Mouse (Mus musculus) CH12.LX (cell line): Measurements from ENCODE around the gene Rassf2. TPM values are rescaled to one million over a fixed set of nuclear protein-coding genes. Genes with fewer than 3 reads are reported as not detected.
A peak's percentile ranks its signal among the peaks of the same experiment; 100 is the strongest.

Experiments used
- DNase-seq: peaks from one replicate; pipeline ENCODE4 v3.0.0-alpha.2; 2013; ENCODE audit errors: extremely low read depth
- H3K27ac ChIP-seq: 2 replicates; pipeline ENCODE4 v1.5.1; 2012; ENCODE audit warnings: low read depth, mild to moderate bottlenecking, control low read depth, moderate library complexity; ENCODE audit not compliant: insufficient read depth
- H3K27me3 ChIP-seq: replicated peaks from 2 replicates; pipeline ENCODE3; 2012; ENCODE audit warnings: inconsistent platforms
- H3K36me3 ChIP-seq, 2 experiments: replicated peaks in 1 of 2; 2 replicates each; pipeline versions ENCODE3 to v1.6.1; 2012; ENCODE audit warnings: inconsistent platforms in 1 of 2, low read length in 1 of 2, mild to moderate bottlenecking in 1 of 2, mixed read lengths in 1 of 2, moderate library complexity in 1 of 2; ENCODE audit not compliant: control insufficient read depth in 1 of 2, insufficient read depth in 1 of 2
- H3K4me1 ChIP-seq, 2 experiments: 2 replicates each; pipeline ENCODE4 v1.6.1; 2012; ENCODE audit warnings: inconsistent platforms in 1 of 2, moderate library complexity in 1 of 2; ENCODE audit not compliant: insufficient read depth in 2 of 2, control insufficient read depth in 1 of 2
- H3K4me2 ChIP-seq: 2 replicates; pipeline ENCODE4 v1.6.1; 2012; ENCODE audit warnings: low read depth, mild to moderate bottlenecking, control low read depth; ENCODE audit not compliant: poor library complexity, insufficient read depth, severe bottlenecking
- H3K4me3 ChIP-seq, 3 experiments: fragments of 150-350 bp in 1 of 3; sonication (generic) in 1 of 3; replicated peaks in 1 of 3; 2 replicates each; pipeline versions ENCODE3 to v1.5.1; 2011 to 2012; ENCODE audit warnings: low read depth in 2 of 3, low read length in 2 of 3, mild to moderate bottlenecking in 2 of 3, moderate library complexity in 2 of 3, control low read depth in 1 of 3, improper control_type of control experiment in 1 of 3, inconsistent platforms in 1 of 3, mixed read lengths in 1 of 3; ENCODE audit not compliant: poor library complexity in 1 of 3
- H3K79me2 ChIP-seq: replicated peaks from 2 replicates; pipeline ENCODE4 v1.6.1; 2012; ENCODE audit warnings: mild to moderate bottlenecking, moderate library complexity; ENCODE audit not compliant: control insufficient read depth, poor library complexity, insufficient read depth, severe bottlenecking; ENCODE audit errors: extremely low read depth
- H3K9ac ChIP-seq: 2 replicates; pipeline ENCODE4 v1.6.1; 2012; ENCODE audit warnings: low read depth, mild to moderate bottlenecking, control low read depth, moderate library complexity; ENCODE audit not compliant: insufficient read depth
- H3K9me3 ChIP-seq: replicated peaks from 2 replicates; pipeline ENCODE3; 2012; ENCODE audit warnings: low read length, inconsistent platforms, mixed read lengths
- BHLHE40 ChIP-seq: IDR thresholded peaks from 2 replicates; pipeline ENCODE4 v1.6.1; 2011; ENCODE audit warnings: mild to moderate bottlenecking, low read depth, low read length, improper control_type of control experiment
- CHD1 ChIP-seq: IDR thresholded peaks from 2 replicates; pipeline ENCODE4 v1.6.1; 2012; ENCODE audit warnings: low read depth, low read length, improper control_type of control experiment, inconsistent platforms
- CHD2 ChIP-seq: IDR thresholded peaks from 2 replicates; pipeline ENCODE4 v1.6.1; 2011; ENCODE audit warnings: low read length, improper control_type of control experiment
- CTCF ChIP-seq, 2 experiments: IDR thresholded peaks in 1 of 2; conservative IDR thresholded peaks in 1 of 2; 2 replicates each; pipeline ENCODE4 v1.5.1; 2011 to 2012; ENCODE audit warnings: low read depth in 2 of 2, low read length in 2 of 2, improper control_type of control experiment in 1 of 2, inconsistent platforms in 1 of 2, mild to moderate bottlenecking in 1 of 2, moderate library complexity in 1 of 2
- E2F4 ChIP-seq: IDR thresholded peaks from 2 replicates; pipeline ENCODE4 v1.6.1; 2011; ENCODE audit warnings: low read depth, low read length, improper control_type of control experiment; ENCODE audit not compliant: insufficient replicate concordance
- ELF1 ChIP-seq: IDR thresholded peaks from 2 replicates; pipeline ENCODE4 v1.6.1; 2014; ENCODE audit warnings: low read depth, mild to moderate bottlenecking, inconsistent platforms, low read length, improper control_type of control experiment
- EP300 ChIP-seq: IDR thresholded peaks from 2 replicates; pipeline ENCODE4 v1.6.1; 2011; ENCODE audit warnings: low read length, improper control_type of control experiment
- ETS1 ChIP-seq: conservative IDR thresholded peaks from 2 replicates; pipeline ENCODE4 v1.6.1; 2012; ENCODE audit warnings: low read depth, mild to moderate bottlenecking, inconsistent platforms, low read length, improper control_type of control experiment, moderate library complexity
- GABPA ChIP-seq: IDR thresholded peaks from 2 replicates; pipeline ENCODE4 v1.6.1; 2012; ENCODE audit warnings: low read depth, low read length, improper control_type of control experiment, inconsistent platforms; ENCODE audit not compliant: insufficient replicate concordance
- HCFC1 ChIP-seq: IDR thresholded peaks from 2 replicates; pipeline ENCODE4 v1.6.1; 2012; ENCODE audit warnings: low read depth, mild to moderate bottlenecking, inconsistent platforms, low read length, improper control_type of control experiment
- IRF4 ChIP-seq: IDR thresholded peaks from 2 replicates; pipeline ENCODE4 v1.6.1; 2014; ENCODE audit warnings: low read depth, mild to moderate bottlenecking, inconsistent platforms, low read length, improper control_type of control experiment
- JUN ChIP-seq: IDR thresholded peaks from 2 replicates; pipeline ENCODE4 v1.6.1; 2011; ENCODE audit warnings: low read depth, mild to moderate bottlenecking, low read length, improper control_type of control experiment, moderate library complexity; ENCODE audit not compliant: insufficient read depth
- JUND ChIP-seq: conservative IDR thresholded peaks from 2 replicates; pipeline ENCODE4 v1.6.1; 2011; ENCODE audit warnings: low read depth, low read length, improper control_type of control experiment
- KAT2A ChIP-seq: IDR thresholded peaks from 2 replicates; pipeline ENCODE4 v1.6.1; 2012; ENCODE audit warnings: low read length, improper control_type of control experiment, inconsistent platforms; ENCODE audit not compliant: insufficient replicate concordance
- MAFK ChIP-seq: IDR thresholded peaks from 2 replicates; pipeline ENCODE4 v1.6.1; 2011; ENCODE audit warnings: low read length, improper control_type of control experiment; ENCODE audit not compliant: insufficient replicate concordance
- MAX ChIP-seq: IDR thresholded peaks from 2 replicates; pipeline ENCODE4 v1.6.1; 2011; ENCODE audit warnings: low read length, improper control_type of control experiment
- MAZ ChIP-seq: IDR thresholded peaks from 2 replicates; pipeline ENCODE4 v1.6.1; 2012; ENCODE audit warnings: low read depth, mild to moderate bottlenecking, inconsistent platforms, low read length, improper control_type of control experiment, moderate library complexity
- MEF2A ChIP-seq: IDR thresholded peaks from 2 replicates; pipeline ENCODE4 v1.6.1; 2014; ENCODE audit warnings: low read depth, mild to moderate bottlenecking, inconsistent platforms, low read length, improper control_type of control experiment, borderline replicate concordance
- MXI1 ChIP-seq: IDR thresholded peaks from 2 replicates; pipeline ENCODE4 v1.6.1; 2011; ENCODE audit warnings: mild to moderate bottlenecking, low read depth, low read length, improper control_type of control experiment
- MYC ChIP-seq: IDR thresholded peaks from 2 replicates; pipeline ENCODE4 v1.6.1; 2011; ENCODE audit warnings: low read depth, mild to moderate bottlenecking, improper control_type of control experiment, low read length
- NELFE ChIP-seq: IDR thresholded peaks from 2 replicates; pipeline ENCODE4 v1.6.1; 2011; ENCODE audit warnings: low read depth, low read length, improper control_type of control experiment
- NRF1 ChIP-seq: IDR thresholded peaks from 2 replicates; pipeline ENCODE4 v1.6.1; 2014; ENCODE audit warnings: low read depth, mild to moderate bottlenecking, inconsistent platforms, low read length, improper control_type of control experiment, moderate library complexity
- PAX5 ChIP-seq: IDR thresholded peaks from 2 replicates; pipeline ENCODE4 v1.6.1; 2012; ENCODE audit warnings: low read length, inconsistent platforms, mixed read lengths
- POLR2A ChIP-seq: IDR thresholded peaks from 2 replicates; pipeline ENCODE4 v1.6.1; 2011; ENCODE audit warnings: low read depth, mild to moderate bottlenecking, improper control_type of control experiment, low read length
- POLR2AphosphoS2 ChIP-seq: IDR thresholded peaks from 2 replicates; pipeline ENCODE4 v1.6.1; 2011; ENCODE audit warnings: low read depth, low read length, improper control_type of control experiment
- RAD21 ChIP-seq: IDR thresholded peaks from 2 replicates; pipeline ENCODE4 v1.6.1; 2011; ENCODE audit warnings: low read depth, mild to moderate bottlenecking, low read length, improper control_type of control experiment, moderate library complexity
- RCOR1 ChIP-seq: conservative IDR thresholded peaks from 2 replicates; pipeline ENCODE4 v1.6.1; 2012; ENCODE audit warnings: low read depth, mild to moderate bottlenecking, inconsistent platforms, low read length, improper control_type of control experiment
- SIN3A ChIP-seq: IDR thresholded peaks from 2 replicates; pipeline ENCODE4 v1.6.1; 2012; ENCODE audit warnings: low read length, improper control_type of control experiment, inconsistent platforms
- SMC3 ChIP-seq: IDR thresholded peaks from 2 replicates; pipeline ENCODE4 v1.6.1; 2011; ENCODE audit warnings: low read depth, low read length, improper control_type of control experiment
- TBP ChIP-seq: conservative IDR thresholded peaks from 2 replicates; pipeline ENCODE4 v1.6.1; 2011; ENCODE audit warnings: low read depth, low read length, improper control_type of control experiment
- TCF12 ChIP-seq: IDR thresholded peaks from 2 replicates; pipeline ENCODE4 v1.6.1; 2014; ENCODE audit warnings: low read depth, mild to moderate bottlenecking, inconsistent platforms, low read length, improper control_type of control experiment
- UBTF ChIP-seq: IDR thresholded peaks from 2 replicates; pipeline ENCODE4 v1.6.1; 2012; ENCODE audit warnings: low read depth, mild to moderate bottlenecking, inconsistent platforms, low read length, improper control_type of control experiment, moderate library complexity
- USF1 ChIP-seq: IDR thresholded peaks from 2 replicates; pipeline ENCODE4 v1.6.1; 2014; ENCODE audit warnings: low read depth, mild to moderate bottlenecking, inconsistent platforms, low read length, improper control_type of control experiment
- USF2 ChIP-seq: conservative IDR thresholded peaks from 2 replicates; pipeline ENCODE4 v1.6.1; 2011; ENCODE audit warnings: low read depth, low read length, improper control_type of control experiment
- ZC3H11A ChIP-seq: IDR thresholded peaks from 2 replicates; pipeline ENCODE4 v1.6.1; 2012; ENCODE audit warnings: low read depth, mild to moderate bottlenecking, inconsistent platforms, low read length, improper control_type of control experiment
- ZKSCAN1 ChIP-seq: IDR thresholded peaks from 2 replicates; pipeline ENCODE4 v1.6.1; 2012; ENCODE audit warnings: low read depth, inconsistent platforms, low read length, improper control_type of control experiment, borderline replicate concordance
- ZMIZ1 ChIP-seq: IDR thresholded peaks from 2 replicates; pipeline ENCODE4 v1.6.1; 2012; ENCODE audit warnings: low read depth, mild to moderate bottlenecking, inconsistent platforms, low read length, improper control_type of control experiment
- ZNF384 ChIP-seq: IDR thresholded peaks from 2 replicates; pipeline ENCODE4 v1.6.1; 2012; ENCODE audit warnings: low read depth, low read length, improper control_type of control experiment, inconsistent platforms
- dilution Hi-C: fragments of 300-500 bp; cut with MboI; formaldehyde crosslinking; loops from 2 replicates; pipeline ENCODE4 v1.14.3; 2020; ENCODE audit warnings: low sequenced_read_pairs; ENCODE audit not compliant: extremely low pct_unique_long_range_greater_than_20kb, extremely low pct_ligation_motif_present
- in situ Hi-C: fragments of 300-500 bp; cut with MboI; formaldehyde crosslinking; loops from 3 replicates; pipeline ENCODE4 v1.14.3; 2019; ENCODE audit warnings: low sequenced_read_pairs, low pct_ligation_motif_present, low pct_unique_long_range_greater_than_20kb, mixed read lengths
- polyA plus RNA-seq: library from polyadenylated mRNA; unstranded; fragments of >175 nt; gene quantifications from 2 replicates; pipeline ENCODE4 v1.2.1, GENCODE M21; 2012; ENCODE audit warnings: low read depth; ENCODE audit not compliant: insufficient read length
- total RNA-seq, 2 experiments: library from RNA; depleted of rRNA; stranded (reverse); fragments of 300-350 nt in 1 of 2; fragments of >200 nt in 1 of 2; gene quantifications; 2 replicates each; pipeline ENCODE4 v1.2.3; 2012 to 2014

Rassf2 gene
- total and polyA plus RNA-seq, 3 experiments = 33.8 to 61.5 (median 45.3) TPM

DNA sequence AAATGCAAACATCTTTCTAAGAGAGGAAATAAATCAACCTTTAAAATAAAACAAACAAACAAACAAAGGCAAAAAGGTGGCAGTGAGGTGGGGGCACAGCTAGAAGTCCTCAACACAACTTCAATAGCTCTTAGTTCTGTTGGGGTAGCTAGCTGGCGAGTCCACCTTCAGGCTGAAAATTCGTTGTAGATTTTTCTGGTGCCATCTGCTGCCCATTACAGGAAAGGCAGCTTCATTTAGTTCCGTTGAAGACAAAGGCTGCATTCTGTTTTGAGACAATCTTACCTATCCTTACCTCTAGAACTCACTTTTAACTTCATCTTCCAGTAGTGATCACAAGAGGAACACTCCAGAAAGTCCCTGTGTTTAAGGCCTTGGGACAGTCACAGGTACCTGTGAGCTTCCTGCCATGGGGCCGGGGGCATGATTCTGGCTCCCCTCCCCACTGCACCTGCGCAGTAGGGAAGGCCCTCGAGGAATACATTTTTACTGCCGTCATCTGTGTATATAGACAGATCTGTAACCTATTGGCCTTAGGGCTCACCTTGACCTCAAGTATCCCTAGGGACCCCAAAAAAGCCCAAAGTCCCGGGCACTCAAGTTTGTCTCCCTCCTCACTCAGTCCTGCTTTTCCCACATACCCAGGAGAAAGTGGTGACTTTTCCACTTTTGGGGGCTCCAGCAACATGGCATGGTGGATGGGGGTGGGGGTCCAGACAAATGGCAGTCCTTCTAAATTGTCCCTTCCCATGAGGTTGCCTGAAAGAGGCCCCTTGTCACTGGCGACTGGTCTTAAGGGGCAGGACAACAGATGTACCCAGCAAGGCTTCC is 80.1 kb downstream of the Rassf2 start:
- no peaks in the 10 kb centered on the region for H3K27me3 ChIP-seq

DNA sequence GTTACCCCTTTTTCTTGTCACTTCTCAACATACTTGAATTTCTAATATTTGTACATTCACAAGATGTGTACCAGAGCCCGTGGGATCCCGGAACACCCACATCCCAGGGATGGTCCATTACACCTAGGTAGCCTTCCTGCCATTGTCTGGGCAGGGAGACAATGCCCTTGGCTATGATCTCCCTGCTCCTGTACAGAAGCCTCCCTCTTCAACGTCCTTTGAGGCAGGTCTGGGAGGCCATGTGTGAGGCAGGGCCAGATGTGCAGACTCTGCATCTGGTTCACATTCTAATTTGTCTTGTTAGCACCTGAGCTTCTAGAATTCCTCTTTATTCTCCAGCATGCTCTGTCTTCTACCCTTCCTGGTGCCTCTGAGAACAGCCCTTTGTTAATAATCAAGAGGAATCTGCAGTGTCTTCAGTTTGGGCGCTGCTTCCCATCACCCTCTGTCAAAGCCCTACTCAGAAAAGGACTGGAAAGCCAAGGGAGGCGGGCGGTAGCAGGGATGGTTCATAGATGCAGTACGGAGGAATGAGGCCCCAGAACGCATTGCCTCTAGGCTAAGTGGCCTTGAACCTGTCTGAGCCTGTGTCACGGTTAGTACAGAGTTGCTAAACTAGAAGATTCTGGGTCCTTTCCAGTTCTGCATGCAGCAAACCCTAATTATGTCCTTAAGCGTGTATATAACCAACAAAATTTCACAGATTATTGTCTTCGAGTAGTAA is 81.0 kb downstream of the Rassf2 start:
- H3K4me1 ChIP-seq = peaks cover 8 to 28% of the 10 kb centered on the region in 2 experiments
- DNase-seq = no peak
- TF ChIP-seq SMC3 = no peak
- TF ChIP-seq CHD2 = no peak
- no peak for TF ChIP-seq ZNF384
- TF ChIP-seq CTCF (conservative IDR thresholded peaks at IDR 0.05 in 1 of 2, IDR thresholded peaks at IDR 0.05 in 1 of 2; ENCODE audit: low read depth in 2 of 2, low read length in 2 of 2) = no peak
- H3K9ac ChIP-seq = no peak overlapping the region
- no peaks in the 10 kb centered on the region for H3K9me3 ChIP-seq
- in situ Hi-C loops (loop anchor here (25.0 kb wide), 1 partner anchor 412 kb away; no protein-coding TSS in a partner anchor), dilution Hi-C loops (no loop called here)
- no peak overlapping the region for H3K27ac ChIP-seq
- H3K36me3 ChIP-seq = peaks cover 0 to 14% of the 10 kb centered on the region in 2 experiments
- H3K79me2 ChIP-seq = no peaks in the 10 kb centered on the region
- no peaks in the 10 kb centered on the region for H3K27me3 ChIP-seq
- no peak overlapping the region for H3K4me2 ChIP-seq
- H3K4me3 ChIP-seq = no peak overlapping the region

More for the DNA sequence above, 80.1 kb downstream of the Rassf2 start:
- dilution Hi-C loops (no loop called here), in situ Hi-C loops (loop anchor here (25.0 kb wide), 2 partner anchors 413 to 537 kb away; no protein-coding TSS in a partner anchor)
- Histone ChIP-seq H3K4me1 (peaks cover 8 to 28% of the 10 kb centered on the region in 2 experiments), H3K9ac (peak overlapping the region; percentile 10; the same call in 1 of the 2 replicates), H3K9me3 (no peaks in the 10 kb centered on the region), H3K79me2 (no peaks in the 10 kb centered on the region), H3K36me3 (peaks cover 0 to 20% of the 10 kb centered on the region in 2 experiments), H3K4me3 (peak overlapping the region in 2 of 3 experiments; percentile 4 to 46)
- peak; percentile 73 for DNase-seq
- TF ChIP-seq CTCF (conservative IDR thresholded peaks at IDR 0.05 in 1 of 2, IDR thresholded peaks at IDR 0.05 in 1 of 2; ENCODE audit: low read depth in 2 of 2, low read length in 2 of 2) (peak; percentile 44 to 90; a peak in 3 of 4 replicates), JUND (no peak), SMC3 (peak; percentile 80), POLR2AphosphoS2 (no peak), ZC3H11A (peak; percentile 25; the same call in 1 of the 2 replicates), E2F4 (no peak), SIN3A (no peak), MEF2A (no peak), IRF4 (no peak), MXI1 (no peak), GABPA (no peak), MAZ (no peak), EP300 (no peak), POLR2A (no peak), RAD21 (peak; percentile 73), NELFE (no peak), USF2 (no peak), MAFK (no peak), BHLHE40 (no peak), MAX (no peak), HCFC1 (no peak), CHD1 (no peak), TCF12 (0 out of 2 replicates have a peak, but pooled peaks have one; percentile 9), MYC (no peak), ZKSCAN1 (no peak), ETS1 (no peak), JUN (no peak), KAT2A (0 out of 2 replicates have a peak, but pooled peaks have one; percentile 8), ZMIZ1 (no peak), RCOR1 (no peak), ZNF384 (no peak), CHD2 (no peak), TBP (no peak), NRF1 (peak; percentile 68), UBTF (no peak), ELF1 (no peak), USF1 (no peak), PAX5 (no peak)
- TF ChIP-seq, all 38 proteins: peak for 7
- H3K4me2 ChIP-seq = peak overlapping the region; percentile 80
- H3K27ac ChIP-seq = no peak overlapping the region
